Mouse (Mus musculus): Measurements from ENCODE around the gene Cntn1. TPM values are rescaled to one million over a fixed set of nuclear protein-coding genes. Genes with fewer than 3 reads are reported as not detected.

Gene Cntn1
- polyA plus RNA-seq, 1 experiment = 2.1 TPM

- TF ChIP-seq POLR2A (IDR thresholded peaks at IDR 0.05; ENCODE audit: low read depth, low read length) (no peak), CTCF (conservative IDR thresholded peaks at IDR 0.05; ENCODE audit: insufficient read depth, insufficient read length, low read depth, low read length) (no peak)
- no peaks in the 10 kb centered on the region for H3K4me1 ChIP-seq (ENCODE audit: control insufficient read depth, insufficient read depth, low read length)
- H3K27ac ChIP-seq (ENCODE audit: insufficient read depth, low read depth, low read length) = no peak overlapping the region
- no peak overlapping the region for H3K4me3 ChIP-seq (ENCODE audit: insufficient read depth, low read depth, low read length)
- WGBS = 61% methylated on average over 9 of the region's 9 CpGs
- no peaks in the 10 kb centered on the region for H3K36me3 ChIP-seq (ENCODE audit: control insufficient read depth, insufficient read depth, low read length)
- no peaks in the 10 kb centered on the region for H3K27me3 ChIP-seq (replicated peaks; ENCODE audit: control insufficient read depth, insufficient read depth, low read length)
- no peak for DNase-seq
Measured at GRCm38 (mm10) chr15:92134254-92134653, 83.3 kb downstream of the Cntn1 start.

GRCm38 (mm10) chr15:92137026-92137425 is 86.1 kb downstream of the Cntn1 start:
- no peak overlapping the region for H3K27ac ChIP-seq (ENCODE audit: insufficient read depth, low read depth, low read length)
- no peak overlapping the region for H3K4me3 ChIP-seq (ENCODE audit: insufficient read depth, low read depth, low read length)
- 75% methylated on average over 6 of the region's 6 CpGs for WGBS
- no peak for DNase-seq
- TF ChIP-seq POLR2A (IDR thresholded peaks at IDR 0.05; ENCODE audit: low read depth, low read length) (no peak), CTCF (conservative IDR thresholded peaks at IDR 0.05; ENCODE audit: insufficient read depth, insufficient read length, low read depth, low read length) (no peak)
- H3K4me1 ChIP-seq (ENCODE audit: control insufficient read depth, insufficient read depth, low read length) = no peaks in the 10 kb centered on the region
- no peaks in the 10 kb centered on the region for H3K36me3 ChIP-seq (ENCODE audit: control insufficient read depth, insufficient read depth, low read length)
- no peaks in the 10 kb centered on the region for H3K27me3 ChIP-seq (replicated peaks; ENCODE audit: control insufficient read depth, insufficient read depth, low read length)

- Histone ChIP-seq H3K4me1 (ENCODE audit: control insufficient read depth, insufficient read depth, low read length) (no peaks in the 10 kb centered on the region), H3K36me3 (ENCODE audit: control insufficient read depth, insufficient read depth, low read length) (no peaks in the 10 kb centered on the region), H3K27me3 (replicated peaks; ENCODE audit: control insufficient read depth, insufficient read depth, low read length) (no peaks in the 10 kb centered on the region), H3K27ac (ENCODE audit: insufficient read depth, low read depth, low read length) (no peak overlapping the region), H3K4me3 (ENCODE audit: insufficient read depth, low read depth, low read length) (no peak overlapping the region)
- TF ChIP-seq CTCF (conservative IDR thresholded peaks at IDR 0.05; ENCODE audit: insufficient read depth, insufficient read length, low read depth, low read length) (no peak), POLR2A (IDR thresholded peaks at IDR 0.05; ENCODE audit: low read depth, low read length) (no peak)
- WGBS = 67% methylated on average over 4 of the region's 4 CpGs
- no peak for DNase-seq
Measured at GRCm38 (mm10) chr15:92141972-92142371, 91.0 kb downstream of the Cntn1 start.

GRCm38 (mm10) chr15:92154921-92155320 is 104.0 kb downstream of the Cntn1 start:
- H3K4me3 ChIP-seq (ENCODE audit: insufficient read depth, low read depth, low read length) = no peak overlapping the region
- WGBS = 38% methylated on average over 2 of the region's 2 CpGs
- TF ChIP-seq POLR2A (IDR thresholded peaks at IDR 0.05; ENCODE audit: low read depth, low read length) = no peak
- no peak for TF ChIP-seq CTCF (conservative IDR thresholded peaks at IDR 0.05; ENCODE audit: insufficient read depth, insufficient read length, low read depth, low read length)
- no peaks in the 10 kb centered on the region for H3K4me1 ChIP-seq (ENCODE audit: control insufficient read depth, insufficient read depth, low read length)
- DNase-seq = no peak
- H3K36me3 ChIP-seq (ENCODE audit: control insufficient read depth, insufficient read depth, low read length) = no peaks in the 10 kb centered on the region
- no peaks in the 10 kb centered on the region for H3K27me3 ChIP-seq (replicated peaks; ENCODE audit: control insufficient read depth, insufficient read depth, low read length)
- H3K27ac ChIP-seq (ENCODE audit: insufficient read depth, low read depth, low read length) = no peak overlapping the region

GRCm38 (mm10) chr15:92160855-92161162 is 109.8 kb downstream of the Cntn1 start:
- TF ChIP-seq POLR2A (IDR thresholded peaks at IDR 0.05; ENCODE audit: low read depth, low read length) (no peak), CTCF (conservative IDR thresholded peaks at IDR 0.05; ENCODE audit: insufficient read depth, insufficient read length, low read depth, low read length) (no peak)
- H3K4me3 ChIP-seq (ENCODE audit: insufficient read depth, low read depth, low read length) = no peak overlapping the region
- no peaks in the 10 kb centered on the region for H3K27me3 ChIP-seq (replicated peaks; ENCODE audit: control insufficient read depth, insufficient read depth, low read length)
- H3K36me3 ChIP-seq (ENCODE audit: control insufficient read depth, insufficient read depth, low read length) = no peaks in the 10 kb centered on the region
- no peaks in the 10 kb centered on the region for H3K4me1 ChIP-seq (ENCODE audit: control insufficient read depth, insufficient read depth, low read length)
- 65% methylated on average over 10 of the region's 10 CpGs for WGBS
- DNase-seq = no peak
- H3K27ac ChIP-seq (ENCODE audit: insufficient read depth, low read depth, low read length) = no peak overlapping the region

- TF ChIP-seq POLR2A (IDR thresholded peaks at IDR 0.05; ENCODE audit: low read depth, low read length) (no peak), CTCF (conservative IDR thresholded peaks at IDR 0.05; ENCODE audit: insufficient read depth, insufficient read length, low read depth, low read length) (no peak)
- Histone ChIP-seq H3K36me3 (ENCODE audit: control insufficient read depth, insufficient read depth, low read length) (no peaks in the 10 kb centered on the region), H3K27me3 (replicated peaks; ENCODE audit: control insufficient read depth, insufficient read depth, low read length) (no peaks in the 10 kb centered on the region), H3K4me1 (ENCODE audit: control insufficient read depth, insufficient read depth, low read length) (no peaks in the 10 kb centered on the region), H3K27ac (ENCODE audit: insufficient read depth, low read depth, low read length) (no peak overlapping the region), H3K4me3 (ENCODE audit: insufficient read depth, low read depth, low read length) (no peak overlapping the region)
- WGBS = 53% methylated on average over 20 of the region's 20 CpGs
- DNase-seq = no peak
Measured at GRCm38 (mm10) chr15:92161163-92162025, 110.4 kb downstream of the Cntn1 start.

GRCm38 (mm10) chr15:92162835-92163234 is 111.9 kb downstream of the Cntn1 start:
- DNase-seq = no peak

More at GRCm38 (mm10) chr15:92162835-92163234, 111.9 kb downstream of the Cntn1 start:
- Histone ChIP-seq H3K36me3 (ENCODE audit: control insufficient read depth, insufficient read depth, low read length) (no peaks in the 10 kb centered on the region), H3K27ac (ENCODE audit: insufficient read depth, low read depth, low read length) (no peak overlapping the region), H3K4me1 (ENCODE audit: control insufficient read depth, insufficient read depth, low read length) (no peaks in the 10 kb centered on the region), H3K27me3 (replicated peaks; ENCODE audit: control insufficient read depth, insufficient read depth, low read length) (no peaks in the 10 kb centered on the region), H3K4me3 (ENCODE audit: insufficient read depth, low read depth, low read length) (no peak overlapping the region)
- WGBS = 52% methylated on average over 4 of the region's 4 CpGs
- TF ChIP-seq CTCF (conservative IDR thresholded peaks at IDR 0.05; ENCODE audit: insufficient read depth, insufficient read length, low read depth, low read length) = no peak
- TF ChIP-seq POLR2A (IDR thresholded peaks at IDR 0.05; ENCODE audit: low read depth, low read length) = no peak

Data from kidney, adult 2 months (tissue).